Mouse (Mus musculus): Measurements from ENCODE around the gene Zfp451. TPM values are rescaled to one million over a fixed set of nuclear protein-coding genes. Genes with fewer than 3 reads are reported as not detected.

Gene Zfp451
- polyA plus RNA-seq, 1 experiment from 2014 or later, result 26.7 TPM

DNA sequence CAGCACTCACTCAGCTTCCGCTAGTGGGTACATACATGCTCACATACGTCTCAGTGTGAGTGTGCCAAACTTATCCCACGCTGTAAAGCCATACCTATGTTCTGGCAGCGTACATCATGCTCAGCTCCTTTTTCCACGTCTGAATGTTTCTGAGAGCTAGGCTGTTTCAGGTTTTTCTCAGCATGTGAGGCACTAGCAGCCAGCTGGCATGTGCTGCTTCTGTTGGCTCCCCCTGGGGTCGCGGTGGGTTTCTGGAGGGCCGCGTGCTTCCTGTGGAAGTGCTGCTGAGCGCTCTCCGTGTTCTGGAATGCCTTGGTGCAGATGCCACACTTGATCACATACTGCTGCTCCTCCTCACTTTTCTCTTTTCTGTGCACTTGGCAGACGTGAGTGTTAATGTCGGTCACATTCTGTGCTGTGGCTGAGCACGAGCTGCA is 38.2 kb downstream of the Zfp451 start:
- ATAC-seq (replicated peaks; ENCODE audit: low FRiP score), result no peak
- 91% methylated on average over 14 of the region's 14 CpGs for WGBS
- Histone ChIP-seq H3K27ac (no peak overlapping the region), H3K4me3 (replicated peaks) (no peak overlapping the region), H3K4me2 (no peak overlapping the region), H3K4me1 (no peaks in the 10 kb centered on the region), H3K36me3 (peaks cover 71% of the 10 kb centered on the region), H3K27me3 (no peaks in the 10 kb centered on the region), H3K9me3 (replicated peaks) (no peaks in the 10 kb centered on the region), H3K9ac (no peak overlapping the region)

DNA sequence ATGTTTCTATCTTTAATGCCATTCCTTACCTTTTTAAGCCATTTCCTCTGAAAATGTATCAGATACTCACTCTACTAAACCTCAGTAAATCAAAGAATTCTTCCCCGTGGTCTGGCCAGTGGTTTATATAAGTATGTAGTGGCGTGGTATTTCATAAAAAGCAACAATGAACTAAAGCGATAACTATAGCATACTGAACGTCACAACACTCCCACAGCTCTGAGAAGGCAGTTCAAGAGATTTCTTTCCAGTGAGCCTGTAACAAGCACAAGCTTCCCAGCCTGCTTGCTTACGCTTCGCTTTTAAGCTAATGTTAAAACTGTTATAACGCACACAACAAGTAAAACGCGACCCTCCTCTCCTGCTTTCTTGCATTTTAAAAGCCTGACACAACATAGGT is 42.3 kb downstream of the Zfp451 start:
- Histone ChIP-seq H3K27ac (no peak overlapping the region), H3K4me3 (replicated peaks) (no peak overlapping the region), H3K4me1 (0 out of 2 replicates have a peak, but pooled peaks cover 1% of the 10 kb centered on the region), H3K9ac (no peak overlapping the region), H3K36me3 (peaks cover 75% of the 10 kb centered on the region), H3K9me3 (replicated peaks) (no peaks in the 10 kb centered on the region), H3K27me3 (no peaks in the 10 kb centered on the region), H3K4me2 (no peak overlapping the region)
- ATAC-seq (replicated peaks; ENCODE audit: low FRiP score), result no peak
- 95% methylated on average over 9 of the region's 9 CpGs for WGBS

DNA sequence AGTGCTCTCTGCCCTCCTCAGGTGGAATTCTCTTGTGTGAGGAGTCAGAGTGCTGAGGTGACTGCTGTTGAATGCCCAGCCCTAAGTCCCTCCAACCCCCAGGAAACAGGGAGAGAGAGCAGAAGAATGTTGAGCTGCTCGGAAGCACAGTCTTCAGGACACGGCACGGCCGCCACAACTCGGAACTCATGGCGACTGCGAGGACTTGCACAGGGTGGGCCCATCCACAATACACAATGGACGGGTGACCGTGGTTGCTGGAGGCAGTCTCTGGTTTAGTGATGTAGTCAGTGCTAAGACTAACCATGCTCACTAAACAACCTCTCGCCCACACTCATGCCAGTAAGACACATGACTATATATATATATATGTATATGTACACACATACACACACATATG is 42.8 kb downstream of the Zfp451 start:
- no peaks in the 10 kb centered on the region for H3K9me3 ChIP-seq (replicated peaks)
- no peak overlapping the region for H3K27ac ChIP-seq
- H3K4me2 ChIP-seq, result no peak overlapping the region
- 90% methylated on average over 10 of the region's 10 CpGs for WGBS
- H3K36me3 ChIP-seq, result peaks cover 70% of the 10 kb centered on the region
- ATAC-seq (replicated peaks; ENCODE audit: low FRiP score), result no peak
- H3K27me3 ChIP-seq, result no peaks in the 10 kb centered on the region
- H3K9ac ChIP-seq, result no peak overlapping the region
- H3K4me3 ChIP-seq (replicated peaks), result no peak overlapping the region
- 0 out of 2 replicates have a peak, but pooled peaks cover 2% of the 10 kb centered on the region for H3K4me1 ChIP-seq

DNA sequence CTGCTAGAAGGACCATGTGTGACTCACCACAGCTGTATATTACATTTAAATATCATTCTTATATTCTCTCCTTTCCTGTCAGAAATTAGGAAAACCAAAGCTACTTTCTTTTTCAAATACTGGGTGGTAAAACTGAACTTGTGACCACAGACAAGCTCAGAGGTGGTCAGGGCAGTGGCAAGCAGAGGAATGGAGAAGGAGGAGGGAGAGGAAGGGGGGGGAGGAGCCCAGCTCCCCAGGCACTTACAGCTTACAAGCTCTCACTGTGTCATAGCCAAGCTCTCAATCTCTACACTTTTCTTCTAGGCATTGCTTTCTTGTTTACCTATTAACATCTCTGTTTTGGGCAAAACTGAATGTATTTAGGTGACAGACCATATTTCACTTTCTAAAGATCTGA is 45.6 kb downstream of the Zfp451 start:
- H3K27me3 ChIP-seq, result no peaks in the 10 kb centered on the region

DNA sequence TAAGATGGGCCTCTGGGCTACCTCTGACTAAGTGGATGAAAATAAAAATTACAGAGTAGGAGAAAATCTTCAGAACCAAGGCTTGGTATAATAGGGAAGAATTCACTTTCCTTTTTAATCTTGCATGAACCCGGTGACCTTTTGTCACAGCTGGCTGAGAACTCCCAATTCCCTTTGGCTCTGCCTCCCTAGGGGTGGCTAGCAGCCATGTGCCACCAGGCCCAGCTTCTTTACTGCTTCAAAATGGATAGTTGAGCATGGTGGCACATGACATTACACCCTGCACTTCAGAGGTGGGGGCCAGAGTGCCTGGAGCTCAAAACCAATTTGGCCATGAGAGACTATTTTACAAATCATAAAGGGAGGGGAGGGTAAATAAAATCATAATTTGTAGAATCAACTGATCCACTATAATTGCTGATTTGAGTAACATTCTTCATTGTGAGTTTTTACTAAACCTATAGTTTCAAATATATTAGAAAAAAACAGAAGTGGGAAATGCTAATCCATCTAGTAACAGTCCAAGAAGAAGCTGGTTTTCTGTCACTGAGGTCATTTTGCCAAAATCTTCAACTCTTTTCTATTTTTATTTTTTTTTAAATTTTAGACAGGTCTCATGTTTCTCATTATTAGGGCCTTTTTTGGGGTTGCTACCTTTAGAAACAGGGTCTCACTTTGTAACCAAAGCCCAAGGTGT is 46.2 kb downstream of the Zfp451 start:
- no peaks in the 10 kb centered on the region for H3K9me3 ChIP-seq (replicated peaks)
- no peak overlapping the region for H3K4me3 ChIP-seq (replicated peaks)
- H3K4me1 ChIP-seq, result 0 out of 2 replicates have a peak, but pooled peaks cover 2% of the 10 kb centered on the region
- no peaks in the 10 kb centered on the region for H3K27me3 ChIP-seq
- ATAC-seq (replicated peaks; ENCODE audit: low FRiP score), result no peak
- H3K27ac ChIP-seq, result no peak overlapping the region
- peaks cover 63% of the 10 kb centered on the region for H3K36me3 ChIP-seq
- H3K4me2 ChIP-seq, result no peak overlapping the region
- 86% methylated on average over 1 of the region's 1 CpGs for WGBS
- H3K9ac ChIP-seq, result no peak overlapping the region

More for the DNA sequence above, 45.6 kb downstream of the Zfp451 start:
- Histone ChIP-seq H3K4me1 (0 out of 2 replicates have a peak, but pooled peaks cover 2% of the 10 kb centered on the region), H3K4me3 (replicated peaks) (no peak overlapping the region), H3K4me2 (no peak overlapping the region), H3K27ac (no peak overlapping the region), H3K9me3 (replicated peaks) (no peaks in the 10 kb centered on the region), H3K9ac (no peak overlapping the region), H3K36me3 (peaks cover 65% of the 10 kb centered on the region)
- no peak for ATAC-seq (replicated peaks; ENCODE audit: low FRiP score)

DNA sequence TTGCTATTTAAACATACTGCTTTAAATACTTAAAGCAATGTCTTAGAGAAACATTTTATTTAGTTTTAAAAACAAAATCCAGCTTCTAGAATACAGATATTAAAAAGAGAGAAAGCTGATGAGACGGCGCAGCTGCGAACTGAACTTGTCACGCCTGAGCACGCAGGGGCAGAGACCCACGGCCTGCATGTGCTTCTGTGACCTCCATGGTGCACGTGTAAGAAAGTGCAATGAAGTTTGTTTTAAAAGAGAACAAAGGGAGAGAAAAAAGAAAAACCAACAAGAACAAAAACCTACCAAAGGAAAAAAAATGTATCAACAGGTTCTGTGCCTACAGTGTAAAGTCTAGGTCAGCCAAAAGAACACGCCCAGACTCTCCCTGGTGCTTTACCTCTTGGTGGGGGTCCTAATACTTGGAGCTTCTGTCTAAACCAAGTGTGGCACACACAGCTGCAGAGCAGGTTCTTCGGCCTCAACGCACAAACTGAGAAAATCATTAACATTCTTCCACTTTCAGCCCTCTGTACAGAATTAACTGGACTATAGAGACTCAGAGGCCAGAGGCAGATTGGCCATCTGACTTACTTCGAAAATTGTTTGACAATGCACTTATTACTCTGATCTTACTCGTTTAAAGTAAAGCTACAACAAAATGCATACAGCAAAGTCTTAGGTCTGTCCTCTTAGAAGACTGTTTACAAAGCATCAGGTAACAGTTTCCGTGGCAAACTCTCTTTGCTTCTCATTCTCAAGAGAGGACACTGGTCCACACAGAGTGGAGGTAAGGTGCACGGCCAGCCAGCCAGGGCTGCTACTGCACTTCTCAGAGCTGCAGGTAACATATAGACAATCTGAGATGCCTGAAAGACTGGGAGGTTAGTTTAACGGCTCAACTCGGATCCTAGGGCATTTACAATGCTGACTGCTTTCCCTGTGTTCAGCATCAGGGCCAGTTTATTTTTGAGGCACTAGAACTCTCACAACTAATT is 47.6 kb downstream of the Zfp451 start:
- H3K27ac ChIP-seq, result peak overlapping the region; percentile 65
- peaks cover 60% of the 10 kb centered on the region for H3K36me3 ChIP-seq
- no peaks in the 10 kb centered on the region for H3K27me3 ChIP-seq
- WGBS, result 70% methylated on average over 16 of the region's 16 CpGs
- no peak overlapping the region for H3K4me2 ChIP-seq
- H3K4me1 ChIP-seq, result 0 out of 2 replicates have a peak, but pooled peaks cover 2% of the 10 kb centered on the region
- no peaks in the 10 kb centered on the region for H3K9me3 ChIP-seq (replicated peaks)
- H3K4me3 ChIP-seq (replicated peaks), result no peak overlapping the region
- ATAC-seq (replicated peaks; ENCODE audit: low FRiP score), result peak; percentile 68
- H3K9ac ChIP-seq, result no peak overlapping the region

DNA sequence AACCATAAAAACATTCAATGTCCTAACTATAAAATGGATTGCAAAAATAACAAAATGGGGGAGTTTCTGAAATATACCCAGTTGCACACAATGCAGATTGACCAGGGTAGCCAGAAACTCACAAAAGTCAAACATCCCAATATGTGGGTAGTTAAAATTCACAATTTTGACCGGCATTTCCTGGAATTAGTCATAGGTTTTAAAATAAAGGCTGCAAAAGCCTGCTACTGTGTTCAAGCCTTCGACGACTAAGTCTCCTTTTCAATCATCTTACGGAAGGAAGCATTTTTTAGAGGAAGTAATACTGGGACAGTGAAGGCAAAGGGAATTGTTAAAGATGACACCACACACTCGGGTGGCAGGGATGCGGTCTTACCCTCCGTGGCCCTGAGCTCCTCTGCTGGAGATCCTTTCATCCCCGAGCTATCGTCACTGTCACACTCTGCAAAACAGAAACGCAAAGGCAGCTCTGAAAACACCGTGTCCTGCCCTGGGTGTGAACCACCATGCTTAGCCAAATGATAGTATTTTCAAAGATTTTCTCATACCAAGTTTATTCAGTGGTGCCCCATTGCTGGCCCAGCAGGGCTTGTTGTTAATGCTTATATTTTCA is 48.8 kb downstream of the Zfp451 start:
- peaks cover 56% of the 10 kb centered on the region for H3K36me3 ChIP-seq
- ATAC-seq (replicated peaks; ENCODE audit: low FRiP score), result no peak
- WGBS, result 85% methylated on average over 11 of the region's 11 CpGs
- H3K4me2 ChIP-seq, result no peak overlapping the region
- H3K4me1 ChIP-seq, result 0 out of 2 replicates have a peak, but pooled peaks cover 2% of the 10 kb centered on the region
- H3K27me3 ChIP-seq, result no peaks in the 10 kb centered on the region
- H3K9me3 ChIP-seq (replicated peaks), result no peaks in the 10 kb centered on the region
- H3K4me3 ChIP-seq (replicated peaks), result no peak overlapping the region
- no peak overlapping the region for H3K27ac ChIP-seq
- H3K9ac ChIP-seq, result no peak overlapping the region

DNA sequence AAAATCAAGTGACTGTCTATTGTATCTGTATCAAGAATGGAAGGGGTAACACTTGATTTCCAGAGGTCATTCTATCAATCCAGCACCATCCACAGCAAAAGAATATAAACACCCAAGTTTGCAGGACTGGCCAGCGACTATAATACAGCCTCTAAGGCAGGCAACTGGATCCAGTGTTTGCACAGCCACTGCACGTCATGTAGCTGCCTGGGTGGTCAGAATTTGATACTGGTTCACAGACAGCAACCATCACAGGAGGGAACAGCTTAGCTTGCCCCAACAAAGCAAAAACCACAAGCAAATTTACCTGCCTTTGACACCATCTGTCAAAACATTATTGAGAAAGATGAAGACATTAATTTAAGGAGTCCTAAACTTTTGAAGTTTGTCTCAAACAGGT is 50.6 kb downstream of the Zfp451 start:
- Histone ChIP-seq H3K4me1 (0 out of 2 replicates have a peak, but pooled peaks cover 2% of the 10 kb centered on the region), H3K27ac (no peak overlapping the region), H3K9me3 (replicated peaks) (no peaks in the 10 kb centered on the region), H3K4me2 (no peak overlapping the region), H3K27me3 (no peaks in the 10 kb centered on the region), H3K4me3 (replicated peaks) (no peak overlapping the region), H3K36me3 (peaks cover 46% of the 10 kb centered on the region), H3K9ac (no peak overlapping the region)
- ATAC-seq (replicated peaks; ENCODE audit: low FRiP score), result peak; percentile 73
- WGBS, result 47% methylated on average over 2 of the region's 2 CpGs

DNA sequence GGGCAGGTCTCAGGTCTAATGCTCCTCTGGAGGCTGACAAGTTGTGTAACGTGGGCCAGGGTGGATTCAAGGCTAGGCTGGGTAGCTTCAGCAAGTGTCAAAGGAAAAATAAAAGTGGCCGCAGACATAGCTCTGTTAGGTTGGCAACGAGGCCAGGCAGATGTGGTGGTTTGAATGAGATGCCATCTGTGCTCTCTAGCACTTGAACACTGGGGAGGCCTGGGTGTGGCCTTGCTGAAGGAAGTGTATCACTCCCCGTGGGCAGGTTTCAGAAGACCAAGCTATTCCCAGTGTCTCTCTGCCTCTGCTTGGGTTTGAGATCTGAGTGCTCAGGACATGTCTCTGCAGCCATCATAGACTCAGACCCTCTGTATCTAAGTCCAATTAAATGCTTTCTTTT is 55.9 kb downstream of the Zfp451 start:
- Histone ChIP-seq H3K4me2 (peak overlapping the region; percentile 95; the same call in 1 of the 2 replicates), H3K9ac (no peak overlapping the region), H3K4me3 (replicated peaks) (no peak overlapping the region), H3K27ac (0 out of 2 replicates have a peak overlapping the region, but pooled peaks have one; percentile 86), H3K27me3 (no peaks in the 10 kb centered on the region), H3K36me3 (peaks cover 24% of the 10 kb centered on the region), H3K4me1 (peaks cover 38% of the 10 kb centered on the region), H3K9me3 (replicated peaks) (no peaks in the 10 kb centered on the region)
- WGBS, result 51% methylated on average over 4 of the region's 4 CpGs
- no peak for ATAC-seq (replicated peaks; ENCODE audit: low FRiP score)

DNA sequence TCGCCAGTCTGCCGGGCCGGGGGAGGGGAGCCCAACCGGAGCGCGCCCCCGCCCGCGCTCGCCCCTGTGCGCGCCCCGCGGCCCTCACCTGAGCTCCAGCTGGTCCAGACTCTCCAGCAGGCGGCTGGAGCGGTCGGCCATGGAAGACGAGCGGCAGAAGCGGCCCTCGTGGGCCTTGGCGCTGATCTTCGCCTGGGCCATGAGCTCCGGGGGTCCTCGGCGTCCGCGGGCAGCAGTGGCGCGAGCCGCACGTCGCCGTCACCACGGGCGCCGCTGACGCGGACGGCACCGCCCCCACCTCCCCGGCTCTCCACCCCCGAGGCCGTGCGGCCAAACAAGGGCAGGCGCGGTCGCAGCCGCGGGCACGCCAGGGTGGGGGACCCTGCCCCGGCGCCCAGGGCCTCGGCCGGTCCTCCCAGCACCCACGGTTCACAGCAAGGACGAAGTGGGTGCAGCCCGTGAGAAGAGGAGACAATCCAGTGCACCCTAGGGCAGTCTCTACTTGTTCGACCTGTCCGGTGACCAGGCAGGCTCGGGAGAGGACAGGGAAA is 56.8 kb downstream of the Zfp451 start, which contains the start of gene Bag2:
Gene Bag2, minus strand, starts transcription at position 305 of the 551 bp plus-strand sequence.
- peak within 1 kb of the TSS; percentile 70 for H3K9ac ChIP-seq
- peak within 1 kb of the TSS; percentile 86 for H3K27ac ChIP-seq
- under 1% methylated on average over 60 of the region's 61 CpGs for WGBS
- no peaks in the 10 kb centered on the region for H3K27me3 ChIP-seq
- peak within 1 kb of the TSS; percentile 95 for H3K4me2 ChIP-seq
- H3K9me3 ChIP-seq (replicated peaks), result no peaks in the 10 kb centered on the region
- H3K4me1 ChIP-seq, result peaks cover 38% of the 10 kb centered on the region
- peak within 1 kb of the TSS; percentile 76 for H3K4me3 ChIP-seq (replicated peaks)
- ATAC-seq (replicated peaks; ENCODE audit: low FRiP score), result peak; percentile 83
- H3K36me3 ChIP-seq, result peaks cover 21% of the 10 kb centered on the region

DNA sequence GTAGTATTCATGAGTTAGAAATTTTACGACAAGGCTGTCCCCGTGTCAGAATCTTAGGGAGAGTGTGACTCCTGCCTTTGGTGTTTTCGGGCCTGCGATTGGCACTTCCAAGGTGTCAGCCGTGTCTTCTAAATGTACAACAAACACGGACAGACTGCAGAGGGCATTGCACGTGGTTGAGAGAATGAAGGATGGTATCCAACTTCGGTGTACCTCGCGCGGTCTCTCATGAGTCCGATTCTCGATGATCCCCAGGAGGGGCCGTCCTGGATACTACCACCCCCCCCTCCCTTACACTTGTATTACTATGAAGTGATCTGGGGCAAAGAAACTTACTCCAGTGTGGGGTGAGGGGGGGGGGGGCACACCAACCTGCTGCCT is 57.4 kb downstream of the Zfp451 start:
- Histone ChIP-seq H3K9ac (peak overlapping the region; percentile 70), H3K4me3 (replicated peaks) (peak overlapping the region; percentile 76), H3K4me2 (peak overlapping the region; percentile 95), H3K27me3 (no peaks in the 10 kb centered on the region), H3K27ac (peak overlapping the region; percentile 86), H3K4me1 (peaks cover 38% of the 10 kb centered on the region), H3K36me3 (peaks cover 20% of the 10 kb centered on the region), H3K9me3 (replicated peaks) (no peaks in the 10 kb centered on the region)
- peak; percentile 14 for ATAC-seq (replicated peaks; ENCODE audit: low FRiP score)
- under 1% methylated on average over 14 of the region's 14 CpGs for WGBS

Measured in kidney, embryonic 15.5 days (tissue).